Mouse (Mus musculus) embryonic facial prominence, embryonic 13.5 days (tissue): ENCODE results near the gene Rccd1. TPM values are rescaled to one million over a fixed set of nuclear protein-coding genes. Genes with fewer than 3 reads are reported as not detected.
"Not testable (repeated sequence)": the region's sequence is repeated elsewhere in the genome, so short reads cannot be mapped to it uniquely, and the experiment has no call there.

Experiments
- ATAC-seq: fragments of 200-750 bp; cut with Nextera tagmentation; 2 replicates; pipeline ENCODE4 v1.8.0; 2017; ENCODE audit warnings: low read depth; ENCODE audit not compliant: insufficient number of reproducible peaks, insufficient read depth, low FRiP score, low TSS enrichment
- H3K27ac ChIP-seq: fragments of 300-500 bp; sonication (generic); 2 replicates; pipeline ENCODE4 v1.5.1; 2015; ENCODE audit warnings: moderate library complexity, mild to moderate bottlenecking, inconsistent platforms
- H3K27me3 ChIP-seq: fragments of 300-500 bp; sonication (generic); 2 replicates; pipeline ENCODE4 v1.6.1; 2015; ENCODE audit warnings: mild to moderate bottlenecking, inconsistent platforms
- H3K36me3 ChIP-seq: fragments of 300-500 bp; sonication (generic); 2 replicates; pipeline ENCODE4 v1.6.1; 2015; ENCODE audit warnings: mild to moderate bottlenecking, inconsistent platforms
- H3K4me1 ChIP-seq: fragments of 300-500 bp; sonication (generic); 2 replicates; pipeline ENCODE4 v1.6.1; 2015; ENCODE audit warnings: inconsistent platforms
- H3K4me2 ChIP-seq: fragments of 300-500 bp; sonication (generic); 2 replicates; pipeline ENCODE4 v1.6.1; 2015; ENCODE audit warnings: moderate library complexity, mild to moderate bottlenecking, inconsistent platforms
- H3K4me3 ChIP-seq: fragments of 300-500 bp; sonication (generic); 2 replicates; pipeline ENCODE4 v1.5.1; 2015; ENCODE audit warnings: mild to moderate bottlenecking, inconsistent platforms
- H3K9ac ChIP-seq: fragments of 300-500 bp; sonication (generic); 2 replicates; pipeline ENCODE4 v1.6.1; 2015; ENCODE audit warnings: mild to moderate bottlenecking, inconsistent platforms
- H3K9me3 ChIP-seq: fragments of 300-500 bp; sonication (generic); 2 replicates; pipeline ENCODE4 v1.6.1; 2016; ENCODE audit warnings: inconsistent platforms
- WGBS: fragments of 180-500 bp; shearing (Covaris S2); methylation state at CpG from one replicate; pipeline ENCODE4 v1.1.7; 2015; ENCODE audit warnings: mixed read lengths; 5-methylcytosine and 5-hydroxymethylcytosine counted together
- polyA plus RNA-seq: library from polyadenylated mRNA; unstranded; fragments of >200 nt; fragmentation: Nextera tagmentation; extraction: Ambion mirVana; gene quantifications from 2 replicates; pipeline ENCODE4 v1.2.1, GENCODE M21; 2015

Gene Rccd1
- polyA plus RNA-seq, 1 experiment from 2014 or later: 15.6 TPM

- Histone ChIP-seq H3K4me3 (no peak overlapping the region), H3K9me3 (no peaks in the 10 kb centered on the region), H3K27ac (peak overlapping the region; percentile 22; the same call in 1 of the 2 replicates), H3K36me3 (peaks cover 60% of the 10 kb centered on the region), H3K4me2 (no peak overlapping the region), H3K9ac (no peak overlapping the region), H3K27me3 (no peaks in the 10 kb centered on the region), H3K4me1 (peaks cover 17% of the 10 kb centered on the region)
- no peak for ATAC-seq
- 92% methylated on average over 16 of the region's 16 CpGs for WGBS
These were observed 1.1 kb upstream of the Rccd1 start for GRCm38 (mm10) chr7:80325292-80325868.

- Histone ChIP-seq H3K4me3 (peak overlapping the region; percentile 69; the same call in 1 of the 2 replicates), H3K36me3 (peaks cover 60% of the 10 kb centered on the region), H3K4me1 (peaks cover 17% of the 10 kb centered on the region), H3K4me2 (peak overlapping the region; percentile 74), H3K27ac (peak overlapping the region; percentile 74; the same call in 1 of the 2 replicates)
- WGBS: 43% methylated on average over 5 of the region's 5 CpGs
- not testable (repeated sequence) for H3K27me3 ChIP-seq, H3K9me3 ChIP-seq, ATAC-seq, H3K9ac ChIP-seq
These were observed 514 bp upstream of the Rccd1 start for GRCm38 (mm10) chr7:80324816-80325119.

GRCm38 (mm10) chr7:80323336-80323735, 918 bp downstream of the Rccd1 start:
- no peaks in the 10 kb centered on the region for H3K9me3 ChIP-seq
- peaks cover 17% of the 10 kb centered on the region for H3K4me1 ChIP-seq
- H3K36me3 ChIP-seq: peaks cover 57% of the 10 kb centered on the region
- H3K27ac ChIP-seq: peak overlapping the region; percentile 74; the same call in 1 of the 2 replicates
- no peak for ATAC-seq
- H3K4me3 ChIP-seq: peak overlapping the region; percentile 69
- peak overlapping the region; percentile 75 for H3K9ac ChIP-seq
- H3K27me3 ChIP-seq: no peaks in the 10 kb centered on the region
- peak overlapping the region; percentile 74 for H3K4me2 ChIP-seq
- WGBS: 19% methylated on average over 8 of the region's 8 CpGs

GRCm38 (mm10) chr7:80319846-80320496, 4.3 kb downstream of the Rccd1 start:
- Histone ChIP-seq H3K27me3 (no peaks in the 10 kb centered on the region), H3K36me3 (peaks cover 47% of the 10 kb centered on the region), H3K4me1 (peaks cover 11% of the 10 kb centered on the region), H3K9ac (0 out of 2 replicates have a peak overlapping the region, but pooled peaks have one; percentile 36), H3K4me2 (no peak overlapping the region), H3K9me3 (no peaks in the 10 kb centered on the region), H3K4me3 (no peak overlapping the region), H3K27ac (no peak overlapping the region)
- 75% methylated on average over 19 of the region's 19 CpGs for WGBS
- no peak for ATAC-seq

GRCm38 (mm10) chr7:80318670-80319069, 5.6 kb downstream of the Rccd1 start:
- Histone ChIP-seq H3K27me3 (no peaks in the 10 kb centered on the region), H3K27ac (no peak overlapping the region), H3K9ac (0 out of 2 replicates have a peak overlapping the region, but pooled peaks have one; percentile 21), H3K4me1 (peaks cover 9% of the 10 kb centered on the region), H3K9me3 (no peaks in the 10 kb centered on the region), H3K36me3 (peaks cover 60% of the 10 kb centered on the region), H3K4me2 (no peak overlapping the region), H3K4me3 (no peak overlapping the region)
- ATAC-seq: no peak
- WGBS: 88% methylated on average over 4 of the region's 4 CpGs

- H3K27me3 ChIP-seq: no peaks in the 10 kb centered on the region
These were observed 6.7 kb downstream of the Rccd1 start for GRCm38 (mm10) chr7:80317439-80318115.

GRCm38 (mm10) chr7:80315733-80316132, 8.5 kb downstream of the Rccd1 start:
- H3K36me3 ChIP-seq: peaks cover 87% of the 10 kb centered on the region
- no peak for ATAC-seq
- H3K9ac ChIP-seq: no peak overlapping the region
- no peak overlapping the region for H3K27ac ChIP-seq
- no peaks in the 10 kb centered on the region for H3K4me1 ChIP-seq
- H3K9me3 ChIP-seq: no peaks in the 10 kb centered on the region
- 91% methylated on average over 2 of the region's 2 CpGs for WGBS
- H3K4me3 ChIP-seq: no peak overlapping the region
- no peak overlapping the region for H3K4me2 ChIP-seq
- no peaks in the 10 kb centered on the region for H3K27me3 ChIP-seq

More at GRCm38 (mm10) chr7:80317439-80318115, 6.7 kb downstream of the Rccd1 start:
- no peak overlapping the region for H3K4me2 ChIP-seq
- H3K9me3 ChIP-seq: no peaks in the 10 kb centered on the region
- WGBS: 74% methylated on average over 1 of the region's 1 CpGs
- no peak overlapping the region for H3K9ac ChIP-seq
- peaks cover 71% of the 10 kb centered on the region for H3K36me3 ChIP-seq
- H3K27ac ChIP-seq: no peak overlapping the region
- no peaks in the 10 kb centered on the region for H3K4me1 ChIP-seq
- H3K4me3 ChIP-seq: no peak overlapping the region
- no peak for ATAC-seq

GRCm38 (mm10) chr7:80310771-80311170, 13.5 kb downstream of the Rccd1 start:
- Histone ChIP-seq H3K9ac (no peak overlapping the region), H3K36me3 (peaks cover 96% of the 10 kb centered on the region), H3K4me3 (no peak overlapping the region), H3K27ac (no peak overlapping the region), H3K4me1 (no peaks in the 10 kb centered on the region), H3K4me2 (no peak overlapping the region), H3K27me3 (no peaks in the 10 kb centered on the region), H3K9me3 (no peaks in the 10 kb centered on the region)
- ATAC-seq: no peak
- 85% methylated on average over 7 of the region's 7 CpGs for WGBS

GRCm38 (mm10) chr7:80307766-80308165, 16.5 kb downstream of the Rccd1 start:
- 72% methylated on average over 3 of the region's 3 CpGs for WGBS
- Histone ChIP-seq H3K27ac (no peak overlapping the region), H3K9ac (no peak overlapping the region), H3K9me3 (no peaks in the 10 kb centered on the region), H3K4me1 (no peaks in the 10 kb centered on the region), H3K27me3 (no peaks in the 10 kb centered on the region), H3K4me2 (no peak overlapping the region), H3K36me3 (peaks cover 94% of the 10 kb centered on the region), H3K4me3 (no peak overlapping the region)
- no peak for ATAC-seq

GRCm38 (mm10) chr7:80301522-80301921, 22.7 kb downstream of the Rccd1 start:
- peaks cover 68% of the 10 kb centered on the region for H3K36me3 ChIP-seq
- 89% methylated on average over 2 of the region's 2 CpGs for WGBS
- H3K27me3 ChIP-seq: no peaks in the 10 kb centered on the region
- H3K4me1 ChIP-seq: peaks cover 15% of the 10 kb centered on the region
- no peak for ATAC-seq
- H3K9ac ChIP-seq: no peak overlapping the region
- no peak overlapping the region for H3K27ac ChIP-seq
- no peak overlapping the region for H3K4me2 ChIP-seq
- H3K9me3 ChIP-seq: no peaks in the 10 kb centered on the region
- H3K4me3 ChIP-seq: no peak overlapping the region

GRCm38 (mm10) chr7:80299568-80299967, 24.7 kb downstream of the Rccd1 start:
- H3K27me3 ChIP-seq: no peaks in the 10 kb centered on the region
- H3K4me1 ChIP-seq: peaks cover 23% of the 10 kb centered on the region
- H3K36me3 ChIP-seq: peaks cover 50% of the 10 kb centered on the region
- H3K27ac ChIP-seq: no peak overlapping the region
- no peak overlapping the region for H3K4me3 ChIP-seq
- no peak overlapping the region for H3K9ac ChIP-seq
- WGBS: 86% methylated on average over 3 of the region's 3 CpGs
- no peaks in the 10 kb centered on the region for H3K9me3 ChIP-seq
- H3K4me2 ChIP-seq: no peak overlapping the region
- ATAC-seq: no peak

GRCm38 (mm10) chr7:80298754-80299153, 25.5 kb downstream of the Rccd1 start:
- Histone ChIP-seq H3K4me2 (no peak overlapping the region), H3K27me3 (no peaks in the 10 kb centered on the region), H3K27ac (no peak overlapping the region), H3K9ac (no peak overlapping the region), H3K4me3 (no peak overlapping the region), H3K36me3 (peaks cover 41% of the 10 kb centered on the region), H3K9me3 (no peaks in the 10 kb centered on the region), H3K4me1 (peaks cover 23% of the 10 kb centered on the region)
- ATAC-seq: no peak
- WGBS: 92% methylated on average over 4 of the region's 4 CpGs
